Mouse (Mus musculus) kidney, adult 2 months (tissue): Measurements from ENCODE around the gene Nlrc5. TPM values are rescaled to one million over a fixed set of nuclear protein-coding genes. Genes with fewer than 3 reads are reported as not detected.

Source experiments
- DNase-seq: peaks from one replicate; pipeline ENCODE4 v3.0.0; 2021
- H3K27ac ChIP-seq: fragments of 200-500 bp; 2 replicates; pipeline ENCODE4 v1.5.1; 2012; ENCODE audit warnings: low read depth, low read length, control low read depth, inconsistent platforms; ENCODE audit not compliant: insufficient read depth
- H3K27me3 ChIP-seq: fragments of 200-500 bp; replicated peaks from 2 replicates; pipeline ENCODE4 v1.6.1; 2012; ENCODE audit warnings: mild to moderate bottlenecking, moderate library complexity, low read length, inconsistent platforms; ENCODE audit not compliant: control insufficient read depth, insufficient read depth
- H3K36me3 ChIP-seq: fragments of 200-500 bp; 2 replicates; pipeline ENCODE4 v1.6.1; 2012; ENCODE audit warnings: mild to moderate bottlenecking, moderate library complexity, low read length, inconsistent platforms; ENCODE audit not compliant: control insufficient read depth, insufficient read depth
- H3K4me1 ChIP-seq: fragments of 200-500 bp; 2 replicates; pipeline ENCODE4 v1.6.1; 2011; ENCODE audit warnings: low read length; ENCODE audit not compliant: control insufficient read depth, insufficient read depth
- H3K4me3 ChIP-seq: fragments of 200-500 bp; 2 replicates; pipeline ENCODE4 v1.5.1; 2011; ENCODE audit warnings: mild to moderate bottlenecking, low read depth, low read length, control low read depth; ENCODE audit not compliant: insufficient read depth
- CTCF ChIP-seq: fragments of 200-500 bp; conservative IDR thresholded peaks from 2 replicates; pipeline ENCODE4 v1.5.1; 2011; ENCODE audit warnings: low read depth, mild to moderate bottlenecking, control low read depth, low read length, moderate library complexity, mixed read lengths; ENCODE audit not compliant: insufficient read depth, insufficient read length
- POLR2A ChIP-seq: fragments of 200-500 bp; IDR thresholded peaks from one replicate; pipeline ENCODE4 v1.6.1; 2011; ENCODE audit warnings: low read depth, low read length, control low read depth
- WGBS: fragments of 180-500 bp; shearing (Covaris S2); methylation state at CpG from one replicate; pipeline ENCODE4 v1.1.7; 2018; 5-methylcytosine and 5-hydroxymethylcytosine counted together
- polyA plus RNA-seq: library from polyadenylated mRNA; depleted of rRNA; stranded (reverse); fragments of >200 nt; gene quantifications from 2 replicates; pipeline ENCODE4 v1.2.3, GENCODE M21; 2012

The Nlrc5 gene
- polyA plus RNA-seq, 1 experiment = 6.6 TPM

- no peaks in the 10 kb centered on the region for H3K4me1 ChIP-seq
- no peak overlapping the region for H3K4me3 ChIP-seq
- no peaks in the 10 kb centered on the region for H3K27me3 ChIP-seq
- H3K36me3 ChIP-seq = no peaks in the 10 kb centered on the region
- H3K27ac ChIP-seq = no peak overlapping the region
- TF ChIP-seq POLR2A = no peak
- TF ChIP-seq CTCF = no peak
- 6% methylated on average over 6 of the region's 6 CpGs for WGBS
- DNase-seq = no peak
Measured at GRCm38 (mm10) chr8:94482051-94482450, 47.9 kb downstream of the Nlrc5 start.

GRCm38 (mm10) chr8:94485288-94485687, 51.1 kb downstream of the Nlrc5 start:
- H3K36me3 ChIP-seq = no peaks in the 10 kb centered on the region
- H3K27me3 ChIP-seq = no peaks in the 10 kb centered on the region
- DNase-seq = peak; percentile 43
- WGBS = 53% methylated on average over 3 of the region's 3 CpGs
- no peak overlapping the region for H3K27ac ChIP-seq
- H3K4me3 ChIP-seq = no peak overlapping the region
- TF ChIP-seq CTCF = no peak
- no peak for TF ChIP-seq POLR2A
- no peaks in the 10 kb centered on the region for H3K4me1 ChIP-seq

GRCm38 (mm10) chr8:94485882-94486281, 51.7 kb downstream of the Nlrc5 start:
- H3K4me1 ChIP-seq = no peaks in the 10 kb centered on the region
- H3K27me3 ChIP-seq = no peaks in the 10 kb centered on the region
- no peaks in the 10 kb centered on the region for H3K36me3 ChIP-seq
- peak; percentile 66 for DNase-seq
- no peak overlapping the region for H3K27ac ChIP-seq
- WGBS = 14% methylated on average over 2 of the region's 2 CpGs
- peak; percentile 65 for TF ChIP-seq CTCF
- TF ChIP-seq POLR2A = no peak
- H3K4me3 ChIP-seq = 0 out of 2 replicates have a peak overlapping the region, but pooled peaks have one; percentile 4

- Histone ChIP-seq H3K27ac (no peak overlapping the region), H3K4me3 (no peak overlapping the region), H3K36me3 (no peaks in the 10 kb centered on the region), H3K4me1 (no peaks in the 10 kb centered on the region), H3K27me3 (no peaks in the 10 kb centered on the region)
- no peak for TF ChIP-seq POLR2A
- WGBS = 55% methylated on average over 2 of the region's 2 CpGs
- no peak for DNase-seq
Measured at GRCm38 (mm10) chr8:94488016-94488415, 53.9 kb downstream of the Nlrc5 start.

- TF ChIP-seq POLR2A (no peak), CTCF (no peak)
- DNase-seq = no peak
- Histone ChIP-seq H3K27me3 (no peaks in the 10 kb centered on the region), H3K4me1 (no peaks in the 10 kb centered on the region), H3K36me3 (no peaks in the 10 kb centered on the region), H3K27ac (no peak overlapping the region), H3K4me3 (no peak overlapping the region)
- WGBS = 77% methylated on average over 4 of the region's 4 CpGs
Measured at GRCm38 (mm10) chr8:94489809-94490483, 55.8 kb downstream of the Nlrc5 start.

- no peak for TF ChIP-seq POLR2A
- TF ChIP-seq CTCF = peak; percentile 81
- Histone ChIP-seq H3K36me3 (no peaks in the 10 kb centered on the region), H3K27ac (no peak overlapping the region), H3K4me3 (peak overlapping the region; percentile 10; the same call in 1 of the 2 replicates), H3K27me3 (no peaks in the 10 kb centered on the region), H3K4me1 (no peaks in the 10 kb centered on the region)
- peak; percentile 79 for DNase-seq
- 7% methylated on average over 15 of the region's 15 CpGs for WGBS
Measured at GRCm38 (mm10) chr8:94492021-94492681, 58.0 kb downstream of the Nlrc5 start.

GRCm38 (mm10) chr8:94493240-94493639, 59.1 kb downstream of the Nlrc5 start:
- Histone ChIP-seq H3K27me3 (no peaks in the 10 kb centered on the region), H3K4me1 (no peaks in the 10 kb centered on the region), H3K36me3 (no peaks in the 10 kb centered on the region), H3K4me3 (no peak overlapping the region), H3K27ac (no peak overlapping the region)
- 56% methylated on average over 1 of the region's 1 CpGs for WGBS
- DNase-seq = no peak
- TF ChIP-seq CTCF (no peak), POLR2A (no peak)
